Mouse (Mus musculus) spleen, adult 2 months (tissue): ENCODE results near the gene Pold2.

Experiments used
- CTCF ChIP-seq: fragments of 200-500 bp; IDR thresholded peaks from 2 replicates; pipeline ENCODE4 v1.5.1; 2011; ENCODE audit warnings: mild to moderate bottlenecking, inconsistent platforms; ENCODE audit not compliant: insufficient read depth, insufficient read length, insufficient replicate concordance; ENCODE audit errors: extremely low read depth
- POLR2A ChIP-seq: fragments of 200-500 bp; IDR thresholded peaks from 2 replicates; pipeline ENCODE4 v1.6.1; 2011; ENCODE audit warnings: low read depth, low read length, inconsistent platforms

DNA sequence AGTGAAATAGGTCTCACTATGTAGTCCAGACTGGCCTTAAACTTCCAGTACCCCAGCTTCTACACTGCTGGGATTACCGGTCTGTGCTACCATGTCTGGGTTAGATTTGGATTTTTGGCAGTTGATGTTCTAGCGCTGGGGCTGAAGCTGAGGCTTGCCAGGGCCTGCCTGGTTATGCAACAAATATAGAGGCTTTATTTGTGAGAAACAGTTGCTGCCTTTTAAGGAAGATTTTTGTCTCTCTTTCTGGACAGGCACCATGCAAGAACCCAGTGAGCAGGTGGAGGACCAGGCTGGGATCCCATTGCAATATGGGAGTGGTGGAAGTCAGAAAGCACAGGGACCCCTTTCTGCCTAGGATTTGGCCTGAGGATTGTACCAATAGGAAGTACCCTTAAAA, 36.3 kb downstream of the Pold2 start:
- TF ChIP-seq CTCF (no peak), POLR2A (no peak)
